Mouse (Mus musculus) MEL (cell line): ENCODE data around the gene Evpl. TPM values are rescaled to one million over a fixed set of nuclear protein-coding genes. Genes with fewer than 3 reads are reported as not detected.
A peak's percentile ranks its signal among the peaks of the same experiment; 100 is the strongest.

Source experiments
- DNase-seq: peaks from one replicate; pipeline ENCODE4 v3.0.0; 2011; ENCODE audit warnings: low read depth, low spot score
- H3K27ac ChIP-seq: 2 replicates; pipeline ENCODE4 v1.5.1; 2012; ENCODE audit warnings: low read depth, mild to moderate bottlenecking, control low read depth, low read length, moderate library complexity; ENCODE audit not compliant: control insufficient read depth
- H3K27me3 ChIP-seq, 2 experiments: fragments of 150-350 bp in 1 of 2; sonication (generic) in 1 of 2; 2 replicates each; pipeline ENCODE4 v1.6.1; 2012; ENCODE audit warnings: low read length in 2 of 2, mild to moderate bottlenecking in 2 of 2, improper control_type of control experiment in 1 of 2, moderate library complexity in 1 of 2; ENCODE audit not compliant: insufficient read depth in 2 of 2, control insufficient read depth in 1 of 2
- H3K36me3 ChIP-seq, 2 experiments: 2 replicates each; pipeline ENCODE4 v1.6.1; 2012 to 2014; ENCODE audit warnings: low read length in 2 of 2, improper control_type of control experiment in 1 of 2, inconsistent platforms in 1 of 2, mild to moderate bottlenecking in 1 of 2; ENCODE audit not compliant: insufficient read depth in 2 of 2, control insufficient read depth in 1 of 2
- H3K4me1 ChIP-seq, 2 experiments: fragments of 150-350 bp in 1 of 2; sonication (generic) in 1 of 2; 2 replicates each; pipeline ENCODE4 v1.6.1; 2012; ENCODE audit warnings: low read length in 2 of 2, improper control_type of control experiment in 1 of 2, mild to moderate bottlenecking in 1 of 2; ENCODE audit not compliant: insufficient read depth in 2 of 2, control insufficient read depth in 1 of 2
- H3K4me3 ChIP-seq, 2 experiments: fragments of 150-350 bp in 1 of 2; sonication (generic) in 1 of 2; 2 replicates each; pipeline ENCODE4 v1.5.1; 2012; ENCODE audit warnings: low read depth in 2 of 2, low read length in 2 of 2, mild to moderate bottlenecking in 2 of 2, moderate library complexity in 2 of 2, control low read depth in 1 of 2, improper control_type of control experiment in 1 of 2; ENCODE audit not compliant: control insufficient read depth in 1 of 2, insufficient read depth in 1 of 2
- H3K79me2 ChIP-seq: 2 replicates; pipeline ENCODE4 v1.6.1; 2012; ENCODE audit warnings: mild to moderate bottlenecking, low read length, moderate library complexity; ENCODE audit not compliant: control insufficient read depth, poor library complexity, insufficient read depth
- H3K9ac ChIP-seq: 2 replicates; pipeline ENCODE4 v1.6.1; 2012; ENCODE audit warnings: low read depth, mild to moderate bottlenecking, control low read depth, low read length, moderate library complexity; ENCODE audit not compliant: control insufficient read depth, poor library complexity, severe bottlenecking
- H3K9me3 ChIP-seq: fragments of 150-350 bp; sonication (generic); replicated peaks from 2 replicates; pipeline ENCODE4 v1.6.1; 2012; ENCODE audit warnings: mild to moderate bottlenecking, low read length, improper control_type of control experiment, moderate library complexity; ENCODE audit not compliant: insufficient read depth
- BHLHE40 ChIP-seq: IDR thresholded peaks from 2 replicates; pipeline ENCODE4 v1.6.1; 2012; ENCODE audit warnings: low read depth, mild to moderate bottlenecking, inconsistent platforms, low read length, improper control_type of control experiment, borderline replicate concordance
- CHD1 ChIP-seq: IDR thresholded peaks from 2 replicates; pipeline ENCODE4 v1.6.1; 2012; ENCODE audit warnings: low read depth, mild to moderate bottlenecking, inconsistent platforms, low read length, improper control_type of control experiment
- CHD2 ChIP-seq: IDR thresholded peaks from 2 replicates; pipeline ENCODE4 v1.6.1; 2011; ENCODE audit warnings: low read length, improper control_type of control experiment
- CTCF ChIP-seq, 3 experiments: IDR thresholded peaks in 2 of 3; conservative IDR thresholded peaks in 1 of 3; 2 replicates each; pipeline ENCODE4 v1.5.1; 2011 to 2012; ENCODE audit warnings: low read length in 3 of 3, low read depth in 2 of 3, mild to moderate bottlenecking in 2 of 3, improper control_type of control experiment in 1 of 3, inconsistent platforms in 1 of 3, mixed read lengths in 1 of 3, moderate library complexity in 1 of 3; ENCODE audit not compliant: control insufficient read depth in 1 of 3, insufficient read depth in 1 of 3, poor library complexity in 1 of 3, severe bottlenecking in 1 of 3
- E2F4 ChIP-seq: IDR thresholded peaks from 2 replicates; pipeline ENCODE4 v1.6.1; 2011; ENCODE audit warnings: low read depth, low read length, improper control_type of control experiment, borderline replicate concordance
- ELF1 ChIP-seq: IDR thresholded peaks from 2 replicates; pipeline ENCODE4 v1.6.1; 2014; ENCODE audit warnings: low read depth, mild to moderate bottlenecking, inconsistent platforms, low read length, improper control_type of control experiment, moderate library complexity
- EP300 ChIP-seq, 2 experiments: IDR thresholded peaks; 2 replicates each; pipeline ENCODE4 v1.6.1; 2011; ENCODE audit warnings: improper control_type of control experiment in 2 of 2, low read length in 2 of 2, low read depth in 1 of 2, mild to moderate bottlenecking in 1 of 2
- ETS1 ChIP-seq: IDR thresholded peaks from 2 replicates; pipeline ENCODE4 v1.6.1; 2012; ENCODE audit warnings: low read depth, mild to moderate bottlenecking, inconsistent platforms, low read length, improper control_type of control experiment, moderate library complexity
- GABPA ChIP-seq: IDR thresholded peaks from 2 replicates; pipeline ENCODE4 v1.6.1; 2012; ENCODE audit warnings: low read depth, mild to moderate bottlenecking, inconsistent platforms, low read length, improper control_type of control experiment, moderate library complexity
- GATA1 ChIP-seq: IDR thresholded peaks from 2 replicates; pipeline ENCODE4 v1.6.1; 2011; ENCODE audit warnings: low read depth, low read length, improper control_type of control experiment
- JUND ChIP-seq: IDR thresholded peaks from 2 replicates; pipeline ENCODE4 v1.6.1; 2011; ENCODE audit warnings: low read depth, mild to moderate bottlenecking, improper control_type of control experiment, low read length
- KAT2A ChIP-seq: conservative IDR thresholded peaks from 2 replicates; pipeline ENCODE4 v1.6.1; 2012; ENCODE audit warnings: low read depth, low read length, improper control_type of control experiment, inconsistent platforms
- MAX ChIP-seq: IDR thresholded peaks from 2 replicates; pipeline ENCODE4 v1.6.1; 2011; ENCODE audit warnings: low read length, improper control_type of control experiment
- MAZ ChIP-seq: IDR thresholded peaks from 2 replicates; pipeline ENCODE4 v1.6.1; 2012; ENCODE audit warnings: low read depth, mild to moderate bottlenecking, inconsistent platforms, low read length, improper control_type of control experiment
- MEF2A ChIP-seq: IDR thresholded peaks from 2 replicates; pipeline ENCODE4 v1.6.1; 2014; ENCODE audit warnings: low read depth, mild to moderate bottlenecking, inconsistent platforms, low read length, improper control_type of control experiment; ENCODE audit not compliant: poor library complexity, insufficient replicate concordance, severe bottlenecking; ENCODE audit errors: extremely low read depth
- MXI1 ChIP-seq: IDR thresholded peaks from 2 replicates; pipeline ENCODE4 v1.6.1; 2011; ENCODE audit warnings: mild to moderate bottlenecking, low read depth, low read length, improper control_type of control experiment
- MYB ChIP-seq: IDR thresholded peaks from 2 replicates; pipeline ENCODE4 v1.6.1; 2011; ENCODE audit warnings: mild to moderate bottlenecking, low read depth, low read length, improper control_type of control experiment
- MYC ChIP-seq: IDR thresholded peaks from 2 replicates; pipeline ENCODE4 v1.6.1; 2011; ENCODE audit warnings: low read depth, mild to moderate bottlenecking, low read length, improper control_type of control experiment, moderate library complexity
- NELFE ChIP-seq: IDR thresholded peaks from 2 replicates; pipeline ENCODE4 v1.6.1; 2011; ENCODE audit warnings: low read depth, low read length, improper control_type of control experiment
- NRF1 ChIP-seq: IDR thresholded peaks from 2 replicates; pipeline ENCODE4 v1.6.1; 2014; ENCODE audit warnings: low read depth, mild to moderate bottlenecking, inconsistent platforms, low read length, improper control_type of control experiment, moderate library complexity; ENCODE audit not compliant: poor library complexity, insufficient read depth, severe bottlenecking
- POLR2A ChIP-seq, 2 experiments: IDR thresholded peaks; 2 replicates each; pipeline ENCODE4 v1.6.1; 2011 to 2012; ENCODE audit warnings: low read length in 2 of 2, mild to moderate bottlenecking in 2 of 2, control low read depth in 1 of 2, improper control_type of control experiment in 1 of 2, low read depth in 1 of 2, moderate library complexity in 1 of 2; ENCODE audit not compliant: control insufficient read depth in 1 of 2, insufficient read depth in 1 of 2, poor library complexity in 1 of 2
- POLR2AphosphoS2 ChIP-seq: IDR thresholded peaks from 2 replicates; pipeline ENCODE4 v1.6.1; 2011; ENCODE audit warnings: low read length, improper control_type of control experiment
- POLR2AphosphoS5 ChIP-seq: IDR thresholded peaks from 2 replicates; pipeline ENCODE4 v1.6.1; 2012; ENCODE audit warnings: low read depth, borderline replicate concordance, mild to moderate bottlenecking, inconsistent platforms, low read length, moderate library complexity, mixed read lengths
- RAD21 ChIP-seq: IDR thresholded peaks from 2 replicates; pipeline ENCODE4 v1.6.1; 2011; ENCODE audit warnings: mild to moderate bottlenecking, low read depth, low read length, improper control_type of control experiment
- RCOR1 ChIP-seq: IDR thresholded peaks from 2 replicates; pipeline ENCODE4 v1.6.1; 2012; ENCODE audit warnings: low read depth, mild to moderate bottlenecking, inconsistent platforms, low read length, improper control_type of control experiment
- SIN3A ChIP-seq: IDR thresholded peaks from 2 replicates; pipeline ENCODE4 v1.6.1; 2012; ENCODE audit warnings: low read length, improper control_type of control experiment, inconsistent platforms
- SMC3 ChIP-seq: IDR thresholded peaks from 2 replicates; pipeline ENCODE4 v1.6.1; 2011; ENCODE audit warnings: low read depth, low read length, improper control_type of control experiment
- TAL1 ChIP-seq: IDR thresholded peaks from 2 replicates; pipeline ENCODE4 v1.6.1; 2012; ENCODE audit warnings: mild to moderate bottlenecking, inconsistent platforms, low read length, moderate library complexity, mixed read lengths
- TBP ChIP-seq: IDR thresholded peaks from 2 replicates; pipeline ENCODE4 v1.8.0; 2011; ENCODE audit warnings: low read depth, low read length, improper control_type of control experiment
- TCF12 ChIP-seq: IDR thresholded peaks from 2 replicates; pipeline ENCODE4 v1.6.1; 2014; ENCODE audit warnings: low read depth, mild to moderate bottlenecking, inconsistent platforms, low read length, improper control_type of control experiment, moderate library complexity
- UBTF ChIP-seq: IDR thresholded peaks from 2 replicates; pipeline ENCODE4 v1.6.1; 2012; ENCODE audit warnings: low read depth, mild to moderate bottlenecking, inconsistent platforms, low read length, improper control_type of control experiment, moderate library complexity, borderline replicate concordance; ENCODE audit not compliant: insufficient read depth
- USF1 ChIP-seq: IDR thresholded peaks from 2 replicates; pipeline ENCODE4 v1.6.1; 2014; ENCODE audit warnings: low read depth, mild to moderate bottlenecking, inconsistent platforms, low read length, improper control_type of control experiment, moderate library complexity
- USF2 ChIP-seq, 2 experiments: IDR thresholded peaks; 2 replicates each; pipeline ENCODE4 v1.6.1; 2011 to 2012; ENCODE audit warnings: improper control_type of control experiment in 2 of 2, low read length in 2 of 2, borderline replicate concordance in 1 of 2, inconsistent platforms in 1 of 2, low read depth in 1 of 2, mild to moderate bottlenecking in 1 of 2; ENCODE audit not compliant: insufficient read depth in 1 of 2
- ZKSCAN1 ChIP-seq: IDR thresholded peaks from 2 replicates; pipeline ENCODE4 v1.6.1; 2012; ENCODE audit warnings: low read depth, mild to moderate bottlenecking, inconsistent platforms, low read length, improper control_type of control experiment, moderate library complexity
- ZMIZ1 ChIP-seq: IDR thresholded peaks from 2 replicates; pipeline ENCODE4 v1.6.1; 2012; ENCODE audit warnings: low read depth, mild to moderate bottlenecking, inconsistent platforms, low read length, improper control_type of control experiment, moderate library complexity
- ZNF384 ChIP-seq: IDR thresholded peaks from 2 replicates; pipeline ENCODE4 v1.6.1; 2012; ENCODE audit warnings: low read depth, mild to moderate bottlenecking, inconsistent platforms, low read length, improper control_type of control experiment
- polyA plus RNA-seq, 2 experiments: library from polyadenylated mRNA; stranded (reverse) in 1 of 2; unstranded in 1 of 2; fragments of >175 nt in 1 of 2; fragments of >200 nt in 1 of 2; gene quantifications; 2 replicates each; pipeline versions ENCODE4 v1.2.1 to v1.2.4; 2012; ENCODE audit warnings: low replicate concordance in 2 of 2, low read depth in 1 of 2; ENCODE audit not compliant: insufficient read length in 2 of 2, insufficient read depth in 1 of 2, missing spikeins in 1 of 2
- total RNA-seq: library from RNA; depleted of rRNA; stranded (reverse); fragments of 300-350 nt; gene quantifications from 2 replicates; pipeline ENCODE4 v1.2.3, GENCODE M21; 2012

The Evpl gene
- total and polyA plus RNA-seq, 3 experiments = 0.39 to 0.78 TPM; not detected in 1

DNA sequence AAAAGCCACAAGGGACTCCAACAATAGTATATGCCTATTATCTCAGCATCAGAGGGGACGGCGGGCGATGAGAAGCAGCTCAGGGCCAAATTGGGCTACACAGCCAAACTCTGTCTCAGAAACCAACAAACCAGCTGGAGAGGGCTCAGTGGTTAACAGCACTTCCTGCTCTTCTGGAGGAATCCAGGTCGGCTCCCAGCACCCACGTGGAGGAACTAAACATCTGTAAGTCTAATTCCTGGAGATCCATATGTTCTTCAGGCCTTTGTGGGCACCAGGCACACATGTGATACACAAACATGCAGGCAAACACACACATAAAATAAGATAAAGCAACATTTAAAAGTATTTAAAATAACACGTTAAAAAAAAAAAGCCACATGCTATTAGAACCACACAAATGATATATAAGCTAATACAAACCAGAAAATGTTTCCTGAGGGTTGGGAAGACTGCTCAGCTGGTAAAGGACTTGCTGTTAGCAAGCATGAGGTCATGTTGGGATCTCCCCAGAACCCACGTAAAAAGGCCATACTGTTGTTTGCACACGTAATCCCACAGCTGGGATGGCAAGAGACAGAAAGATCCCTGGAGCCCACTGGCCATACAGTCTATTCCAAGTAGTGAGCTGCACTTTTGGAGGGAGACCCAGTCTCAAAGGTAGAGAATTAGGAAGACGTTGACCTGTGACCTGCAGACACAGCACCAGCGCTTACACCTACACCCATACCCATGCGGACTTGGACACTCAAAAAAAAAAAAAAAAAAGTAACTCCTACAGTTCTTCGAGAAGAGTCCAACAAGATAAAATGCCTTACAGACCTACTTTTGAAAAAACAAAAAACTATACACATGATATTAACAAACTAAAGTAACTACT, 35.0 kb upstream of the Evpl start:
- Histone ChIP-seq H3K4me1 (peaks cover 0 to 11% of the 10 kb centered on the region in 2 experiments; a peak in 2 of 4 replicates), H3K27ac (peak overlapping the region; percentile 32), H3K79me2 (peaks cover 50% of the 10 kb centered on the region), H3K9me3 (no peaks in the 10 kb centered on the region), H3K4me3 (peak overlapping the region; percentile 46 to 96), H3K27me3 (no peaks in the 10 kb centered on the region), H3K9ac (peak overlapping the region; percentile 91), H3K36me3 (peaks cover 16% of the 10 kb centered on the region in 2 experiments)
- peak; percentile 76 for DNase-seq
- no peak; the same call in none of the 2 replicates for TF ChIP-seq SIN3A
- no peak for TF ChIP-seq POLR2AphosphoS5
- no peak for TF ChIP-seq POLR2A (IDR thresholded peaks at IDR 0.05; ENCODE audit: control insufficient read depth in 1 of 2, insufficient read depth in 1 of 2, low read depth in 1 of 2, low read length in 2 of 2, poor library complexity in 1 of 2)
- no peak for TF ChIP-seq GATA1
- no peak for TF ChIP-seq USF2 (IDR thresholded peaks at IDR 0.05; ENCODE audit: borderline replicate concordance in 1 of 2, insufficient read depth in 1 of 2, low read depth in 1 of 2, low read length in 2 of 2)
- TF ChIP-seq CHD2 = no peak
- no peak for TF ChIP-seq E2F4
- no peak for TF ChIP-seq UBTF
- TF ChIP-seq BHLHE40 = no peak
- TF ChIP-seq TBP = 0 out of 2 replicates have a peak, but pooled peaks have one; percentile 23
- TF ChIP-seq GABPA = no peak
- no peak for TF ChIP-seq MYB
- TF ChIP-seq ETS1 = peak; percentile 54; the same call in 1 of the 2 replicates
- TF ChIP-seq EP300 (IDR thresholded peaks at IDR 0.05; ENCODE audit: low read depth in 1 of 2, low read length in 2 of 2) = no peak
- no peak for TF ChIP-seq ZKSCAN1
- peak; percentile 93 for TF ChIP-seq MXI1
- no peak for TF ChIP-seq KAT2A
- TF ChIP-seq POLR2AphosphoS2 = no peak
- TF ChIP-seq TAL1 = no peak
- peak; percentile 77; the same call in 1 of the 2 replicates for TF ChIP-seq MAX
- no peak for TF ChIP-seq JUND
- peak; percentile 81 for TF ChIP-seq MYC
- TF ChIP-seq RAD21 = no peak
- no peak for TF ChIP-seq RCOR1
- no peak; the same call in none of the 2 replicates for TF ChIP-seq ZNF384
- TF ChIP-seq USF1 = no peak
- TF ChIP-seq ZMIZ1 = no peak
- TF ChIP-seq CHD1 = peak; percentile 63; the same call in 1 of the 2 replicates
- TF ChIP-seq NRF1 = no peak
- TF ChIP-seq TCF12 = no peak
- TF ChIP-seq ELF1 = no peak
- TF ChIP-seq NELFE = no peak
- TF ChIP-seq MEF2A = no peak
- TF ChIP-seq SMC3 = no peak
- no peak for TF ChIP-seq CTCF (IDR thresholded peaks at IDR 0.05 in 2 of 3, conservative IDR thresholded peaks at IDR 0.05 in 1 of 3; ENCODE audit: control insufficient read depth in 1 of 3, insufficient read depth in 1 of 3, low read depth in 2 of 3, low read length in 3 of 3, poor library complexity in 1 of 3, severe bottlenecking in 1 of 3)
- TF ChIP-seq MAZ = no peak
